Mouse (Mus musculus) large intestine, adult 2 months (tissue): ENCODE data around the gene Cyp2c29. TPM values are rescaled to one million over a fixed set of nuclear protein-coding genes. Genes with fewer than 3 reads are reported as not detected.
"Not testable (repeated sequence)": the region's sequence is repeated elsewhere in the genome, so short reads cannot be mapped to it uniquely, and the experiment has no call there.

Source experiments
- DNase-seq: peaks from one replicate; pipeline ENCODE4 v3.0.0-alpha.2; 2012; ENCODE audit warnings: low read depth, low spot score
- WGBS: fragments of 180-500 bp; shearing (Covaris S2); methylation state at CpG from one replicate; pipeline ENCODE4 v1.1.7; 2018; 5-methylcytosine and 5-hydroxymethylcytosine counted together
- polyA plus RNA-seq: library from polyadenylated mRNA; depleted of rRNA; stranded (reverse); fragments of >200 nt; gene quantifications from 2 replicates; pipeline ENCODE4 v1.2.3, GENCODE M21; 2012; rRNA removed

The Cyp2c29 gene
- polyA plus RNA-seq, result 0.05 TPM in 1 of 2 replicates, not detected in the other

- no CpG with 5 or more reads among the region's 1 CpGs for WGBS
- not testable (repeated sequence) for DNase-seq
Measured at GRCm38 (mm10) chr19:39269105-39269504, at the start of gene Cyp2c29. Cyp2c29 (plus strand) TSS chr19:39269405.

- 72% methylated on average over 2 of the region's 2 CpGs for WGBS
- not testable (repeated sequence) for DNase-seq
Measured at GRCm38 (mm10) chr19:39267036-39267435, 2.2 kb upstream of the Cyp2c29 start.

- no peak for DNase-seq
Measured at GRCm38 (mm10) chr19:39282801-39283200, 13.6 kb downstream of the Cyp2c29 start.

GRCm38 (mm10) chr19:39285637-39286036 lies 16.4 kb downstream of the Cyp2c29 start:
- DNase-seq, result no peak

GRCm38 (mm10) chr19:39286825-39287224 lies 17.6 kb downstream of the Cyp2c29 start:
- WGBS, result 79% methylated on average over 4 of the region's 4 CpGs
- DNase-seq, result no peak

- 58% methylated on average over 3 of the region's 3 CpGs for WGBS
- DNase-seq, result no peak
Measured at GRCm38 (mm10) chr19:39288978-39289377, 19.8 kb downstream of the Cyp2c29 start.

Other genes with a start within 250 kb of the Cyp2c29 start
- 4.4 and 57.2 TPM in 2 replicates for gene Cyp2c65, start 208.4 kb upstream of the Cyp2c29 start, polyA plus RNA-seq
- gene Cyp2c66, start 155.5 kb upstream of the Cyp2c29 start, polyA plus RNA-seq, result 0.05 and 3.2 TPM in 2 replicates
- gene Cyp2c38, start 193.7 kb downstream of the Cyp2c29 start, polyA plus RNA-seq, result not detected in 2 replicates
- not detected in 2 replicates for gene Cyp2c39, start 241.5 kb downstream of the Cyp2c29 start, polyA plus RNA-seq